Mouse (Mus musculus): Measurements from ENCODE around the gene Mapk9. TPM values are rescaled to one million over a fixed set of nuclear protein-coding genes. Genes with fewer than 3 reads are reported as not detected.

Mapk9 gene
- polyA plus RNA-seq, 2 experiments: 11.9 to 18.5 TPM

- H3K4me2 ChIP-seq (ENCODE audit: low read depth): no peak overlapping the region
- no peak overlapping the region for H3K9ac ChIP-seq (replicated peaks)
- no peaks in the 10 kb centered on the region for H3K9me3 ChIP-seq (ENCODE audit: control insufficient read depth, low read length)
- ATAC-seq (ENCODE audit: insufficient read depth): no peak
- no peaks in the 10 kb centered on the region for H3K4me1 ChIP-seq (replicated peaks; ENCODE audit: control insufficient read depth in 2 of 2, insufficient read depth in 2 of 2, low read length in 1 of 2)
- H3K27me3 ChIP-seq (ENCODE audit: control insufficient read depth, insufficient read depth, low read length): peaks cover 33% of the 10 kb centered on the region
- DNase-seq (ENCODE audit: low read depth in 3 of 3, low spot score in 3 of 3): peak in 2 of 3 experiments; percentile 12 to 14
- H3K27ac ChIP-seq: no peak overlapping the region
- WGBS (ENCODE audit: insufficient replicate concordance): 10% methylated on average over 7 of the region's 7 CpGs
- H3K4me3 ChIP-seq (ENCODE audit: insufficient read depth in 1 of 2, low read depth in 2 of 2, low read length in 2 of 2): no peak overlapping the region
- H3K36me3 ChIP-seq (replicated peaks; ENCODE audit: control insufficient read depth, insufficient read depth, low read depth): no peaks in the 10 kb centered on the region
- TF ChIP-seq EP300 (IDR thresholded peaks at IDR 0.05; ENCODE audit: low read depth) (no peak), CTCF (IDR thresholded peaks at IDR 0.05; ENCODE audit: low read depth) (peak; percentile 77)
Observed at GRCm38 (mm10) chr11:49903333-49903732, 56.8 kb downstream of the Mapk9 start.

GRCm38 (mm10) chr11:49918521-49919180, 72.1 kb downstream of the Mapk9 start:
- Histone ChIP-seq H3K36me3 (replicated peaks; ENCODE audit: control insufficient read depth, insufficient read depth, low read depth) (no peaks in the 10 kb centered on the region), H3K4me3 (ENCODE audit: insufficient read depth in 1 of 2, low read depth in 2 of 2, low read length in 2 of 2) (no peak overlapping the region), H3K9ac (replicated peaks) (no peak overlapping the region), H3K27me3 (ENCODE audit: control insufficient read depth, insufficient read depth, low read length) (no peaks in the 10 kb centered on the region; the same call in 1 of the 2 replicates), H3K4me2 (ENCODE audit: low read depth) (no peak overlapping the region), H3K9me3 (ENCODE audit: control insufficient read depth, low read length) (no peaks in the 10 kb centered on the region), H3K4me1 (replicated peaks; ENCODE audit: control insufficient read depth in 2 of 2, insufficient read depth in 2 of 2, low read length in 1 of 2) (no peaks in the 10 kb centered on the region), H3K27ac (no peak overlapping the region)
- ATAC-seq (ENCODE audit: insufficient read depth) (no peak), DNase-seq (ENCODE audit: low read depth in 3 of 3, low spot score in 3 of 3) (no peak)
- TF ChIP-seq CTCF (IDR thresholded peaks at IDR 0.05; ENCODE audit: low read depth): no peak
- 61% methylated on average over 15 of the region's 15 CpGs for WGBS (ENCODE audit: insufficient replicate concordance)

- H3K9ac ChIP-seq (replicated peaks): no peak overlapping the region
- no peak overlapping the region for H3K27ac ChIP-seq
- H3K4me1 ChIP-seq (replicated peaks; ENCODE audit: control insufficient read depth in 2 of 2, insufficient read depth in 2 of 2, low read length in 1 of 2): no peaks in the 10 kb centered on the region
- WGBS (ENCODE audit: insufficient replicate concordance): 28% methylated on average over 6 of the region's 6 CpGs
- TF ChIP-seq CTCF (IDR thresholded peaks at IDR 0.05; ENCODE audit: low read depth) (no peak), EP300 (IDR thresholded peaks at IDR 0.05; ENCODE audit: low read depth) (no peak)
- H3K27me3 ChIP-seq (ENCODE audit: control insufficient read depth, insufficient read depth, low read length): no peaks in the 10 kb centered on the region; the same call in 1 of the 2 replicates
- no peaks in the 10 kb centered on the region for H3K9me3 ChIP-seq (ENCODE audit: control insufficient read depth, low read length)
- no peak overlapping the region for H3K4me3 ChIP-seq (ENCODE audit: insufficient read depth in 1 of 2, low read depth in 2 of 2, low read length in 2 of 2)
- DNase-seq (ENCODE audit: low read depth in 3 of 3, low spot score in 3 of 3): no peak
- no peak for ATAC-seq (ENCODE audit: insufficient read depth)
- H3K36me3 ChIP-seq (replicated peaks; ENCODE audit: control insufficient read depth, insufficient read depth, low read depth): no peaks in the 10 kb centered on the region
- H3K4me2 ChIP-seq (ENCODE audit: low read depth): no peak overlapping the region
Observed at GRCm38 (mm10) chr11:49919304-49919703, 72.8 kb downstream of the Mapk9 start.

GRCm38 (mm10) chr11:49923539-49923938, 77.0 kb downstream of the Mapk9 start:
- no peak overlapping the region for H3K9ac ChIP-seq (replicated peaks)
- no peak overlapping the region for H3K4me2 ChIP-seq (ENCODE audit: low read depth)
- 80% methylated on average over 9 of the region's 9 CpGs for WGBS (ENCODE audit: insufficient replicate concordance)
- no peaks in the 10 kb centered on the region for H3K9me3 ChIP-seq (ENCODE audit: control insufficient read depth, low read length)
- DNase-seq (ENCODE audit: low read depth in 3 of 3, low spot score in 3 of 3): no peak
- H3K4me1 ChIP-seq (replicated peaks; ENCODE audit: control insufficient read depth in 2 of 2, insufficient read depth in 2 of 2, low read length in 1 of 2): no peaks in the 10 kb centered on the region
- ATAC-seq (ENCODE audit: insufficient read depth): no peak
- H3K4me3 ChIP-seq (ENCODE audit: insufficient read depth in 1 of 2, low read depth in 2 of 2, low read length in 2 of 2): no peak overlapping the region
- H3K27me3 ChIP-seq (ENCODE audit: control insufficient read depth, insufficient read depth, low read length): no peaks in the 10 kb centered on the region; the same call in 1 of the 2 replicates
- no peaks in the 10 kb centered on the region for H3K36me3 ChIP-seq (replicated peaks; ENCODE audit: control insufficient read depth, insufficient read depth, low read depth)
- no peak overlapping the region for H3K27ac ChIP-seq
- no peak for TF ChIP-seq CTCF (IDR thresholded peaks at IDR 0.05; ENCODE audit: low read depth)
- no peak for TF ChIP-seq EP300 (IDR thresholded peaks at IDR 0.05; ENCODE audit: low read depth)

DNA sequence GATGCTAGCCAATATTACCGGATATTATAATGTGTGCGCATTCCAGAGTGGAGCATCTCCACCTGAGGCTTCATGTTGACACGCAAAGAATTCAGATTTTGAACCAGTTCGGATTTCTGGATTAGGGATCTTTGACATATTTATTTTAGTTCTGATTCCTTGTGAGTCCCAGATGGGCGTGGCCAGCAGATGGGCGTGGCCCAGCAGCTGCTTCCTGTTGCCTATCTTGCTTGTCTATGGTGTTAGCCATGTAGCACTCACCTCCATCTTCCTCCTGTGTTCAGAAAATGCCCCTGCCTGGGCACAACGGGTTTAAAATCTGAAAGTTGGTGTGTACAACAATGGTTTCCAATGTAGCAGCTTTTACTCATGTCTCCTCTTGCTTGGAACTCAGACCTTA, 79.6 kb downstream of the Mapk9 start:
- ATAC-seq (ENCODE audit: insufficient read depth): no peak
- Histone ChIP-seq H3K4me2 (ENCODE audit: low read depth) (no peak overlapping the region), H3K9me3 (ENCODE audit: control insufficient read depth, low read length) (no peaks in the 10 kb centered on the region), H3K36me3 (replicated peaks; ENCODE audit: control insufficient read depth, insufficient read depth, low read depth) (no peaks in the 10 kb centered on the region), H3K4me3 (ENCODE audit: insufficient read depth in 1 of 2, low read depth in 2 of 2, low read length in 2 of 2) (no peak overlapping the region), H3K27me3 (ENCODE audit: control insufficient read depth, insufficient read depth, low read length) (no peaks in the 10 kb centered on the region; the same call in 1 of the 2 replicates), H3K4me1 (replicated peaks; ENCODE audit: control insufficient read depth in 2 of 2, insufficient read depth in 2 of 2, low read length in 1 of 2) (no peaks in the 10 kb centered on the region), H3K27ac (no peak overlapping the region), H3K9ac (replicated peaks) (no peak overlapping the region)
- 49% methylated on average over 7 of the region's 7 CpGs for WGBS (ENCODE audit: insufficient replicate concordance)
- no peak for TF ChIP-seq CTCF (IDR thresholded peaks at IDR 0.05; ENCODE audit: low read depth)
- no peak for TF ChIP-seq EP300 (IDR thresholded peaks at IDR 0.05; ENCODE audit: low read depth)
- peak in 1 of 3 experiments; percentile 4 for DNase-seq (ENCODE audit: low read depth in 3 of 3, low spot score in 3 of 3)

All from liver, embryonic 14.5 days (tissue).